Mouse (Mus musculus) fibroblast of lung, adult 2 months (primary cell): ENCODE results near the gene Cstf3.
A peak's percentile ranks its signal among the peaks of the same experiment; 100 is the strongest.
"Not testable (repeated sequence)": the region's sequence is repeated elsewhere in the genome, so short reads cannot be mapped to it uniquely, and the experiment has no call there.

Experiments used
- DNase-seq: peaks from one replicate; pipeline ENCODE4 v3.0.0-alpha.2; 2011; ENCODE audit warnings: low read depth

The Cstf3 gene

DNA sequence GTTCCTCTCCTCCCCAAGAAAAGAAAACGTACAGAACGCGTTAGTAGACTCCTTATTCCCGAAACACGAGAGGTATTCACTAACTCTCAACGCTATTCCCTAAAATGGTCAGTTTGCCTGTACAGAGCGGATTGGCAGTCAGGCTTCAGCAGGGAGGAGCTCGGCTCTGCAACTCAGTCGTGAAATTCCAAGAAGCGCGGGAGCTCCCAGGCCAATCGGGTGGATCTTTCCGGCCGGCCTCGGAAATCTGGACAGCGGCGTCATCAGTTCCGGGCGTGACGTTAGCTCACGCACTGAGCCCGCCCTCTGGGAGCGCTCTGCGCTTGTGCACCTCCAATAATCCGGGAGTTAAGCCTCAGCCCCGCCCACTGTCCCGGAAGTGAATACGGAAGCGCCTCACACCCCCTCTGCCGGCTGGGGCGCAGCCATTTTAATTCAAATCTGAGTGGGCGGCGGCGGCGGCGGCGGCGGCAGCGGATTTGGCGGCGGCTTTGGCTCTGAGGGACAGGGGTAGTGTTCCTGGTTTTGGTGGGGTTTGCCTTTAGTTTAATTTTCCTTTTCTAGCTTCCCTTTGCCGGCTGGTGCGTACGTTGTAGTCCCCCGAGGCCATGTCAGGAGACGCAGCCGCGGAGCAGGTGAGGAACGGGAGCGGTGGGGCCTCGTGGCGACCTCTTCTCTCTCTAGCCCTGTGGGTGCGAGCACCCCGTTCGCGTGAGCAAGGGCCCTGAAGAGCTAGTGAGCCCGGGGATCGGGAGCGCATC is at the start of gene Cstf3:
TSS of gene Cstf3 (plus strand) at position 456 of the 761 bp plus-strand sequence.
- DNase-seq = peak; percentile 97

DNA sequence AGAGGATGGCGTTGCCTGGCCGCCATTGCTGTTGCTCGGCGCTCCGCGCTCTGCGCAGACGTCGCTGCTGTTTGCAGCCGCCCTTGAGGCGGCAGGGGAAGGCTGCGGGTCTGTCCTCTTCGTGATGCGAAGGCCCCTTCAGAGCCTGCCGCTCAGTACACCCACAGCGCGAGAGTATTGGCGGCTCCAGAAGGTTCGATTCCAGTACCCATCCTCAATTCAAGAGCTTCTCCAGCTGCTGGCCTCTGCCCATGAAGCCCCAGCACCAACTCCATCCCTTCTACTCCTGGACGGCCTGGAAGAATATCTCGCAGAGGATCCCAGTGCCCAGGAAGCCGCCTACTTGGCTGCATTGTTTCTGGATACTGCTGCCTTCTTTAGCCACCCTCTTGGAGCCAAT is 33.6 kb upstream of the Cstf3 start:
- DNase-seq = not testable (repeated sequence)

- no peak for DNase-seq
Measured at GRCm38 (mm10) chr2:104557722-104558121, 32.6 kb upstream of the Cstf3 start.

- DNase-seq = no peak
Measured at GRCm38 (mm10) chr2:104558326-104558725, 32.0 kb upstream of the Cstf3 start.

DNA sequence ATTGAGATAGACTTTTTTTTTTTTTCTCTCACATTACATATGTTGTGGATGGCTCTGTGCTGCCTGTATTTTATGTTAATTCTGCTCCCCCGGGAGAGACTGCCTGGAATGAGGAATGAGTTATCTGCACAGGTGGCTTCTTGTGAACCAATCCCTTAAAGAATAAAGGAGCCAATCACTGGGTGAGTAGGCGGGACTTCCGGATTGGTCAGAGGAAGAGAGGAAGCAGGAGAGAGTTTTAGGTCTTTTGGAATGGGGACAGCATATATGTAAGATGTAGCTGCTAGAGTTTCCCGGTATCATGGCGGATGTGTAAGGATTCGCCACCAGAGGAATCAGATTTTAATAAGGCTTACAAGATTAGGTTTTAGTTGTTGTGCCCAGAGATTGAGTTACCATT is 31.4 kb upstream of the Cstf3 start:
- DNase-seq = no peak

GRCm38 (mm10) chr2:104559591-104560380 is 30.5 kb upstream of the Cstf3 start:
- DNase-seq = no peak

GRCm38 (mm10) chr2:104561386-104561785 is 28.9 kb upstream of the Cstf3 start:
- DNase-seq = no peak

DNA sequence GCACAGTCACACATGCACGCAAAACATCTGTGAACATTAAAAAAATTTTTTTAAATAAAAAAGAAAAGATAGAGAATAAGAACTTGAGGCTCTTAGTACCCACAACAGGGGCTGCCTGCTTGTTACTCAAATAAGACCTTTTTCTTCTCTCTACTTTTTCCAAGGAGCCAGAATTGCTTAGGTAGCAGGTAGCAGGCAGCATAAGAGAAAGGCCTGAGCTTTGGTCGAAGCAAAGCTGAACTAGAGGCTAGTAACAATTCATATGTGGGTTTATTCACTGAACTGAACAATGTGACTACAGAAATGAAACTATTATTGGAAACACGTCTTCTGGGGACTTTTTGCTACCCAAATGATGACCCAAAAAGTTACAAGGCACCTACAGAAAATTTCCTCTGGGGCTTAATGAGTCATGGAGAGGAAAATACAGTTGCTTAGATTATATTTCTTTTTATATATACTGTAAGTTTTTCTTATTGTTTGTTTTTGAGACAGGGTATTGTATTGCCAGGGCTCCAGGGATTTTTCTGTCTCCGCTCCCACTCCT is 28.3 kb upstream of the Cstf3 start:
- DNase-seq = no peak

DNA sequence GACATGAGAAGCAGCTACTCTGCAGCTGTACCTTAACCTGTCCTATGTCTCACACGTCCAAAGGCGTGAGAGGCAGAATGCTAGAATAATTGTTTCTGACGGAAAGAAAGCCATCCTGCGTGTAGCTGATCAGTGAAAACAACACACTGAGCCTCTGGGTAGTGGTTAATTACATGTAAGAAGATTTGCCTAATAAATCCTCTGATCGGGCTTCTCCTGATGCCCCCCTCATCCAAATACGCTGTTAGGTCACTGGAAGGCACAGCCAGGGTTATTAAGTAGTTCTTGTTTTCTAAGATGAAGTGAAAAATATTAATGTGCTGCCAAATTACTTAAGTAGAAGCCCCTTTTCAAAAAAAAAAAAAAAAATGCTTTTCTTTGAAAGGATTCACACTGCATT is 18.3 kb upstream of the Cstf3 start:
- DNase-seq = no peak

DNA sequence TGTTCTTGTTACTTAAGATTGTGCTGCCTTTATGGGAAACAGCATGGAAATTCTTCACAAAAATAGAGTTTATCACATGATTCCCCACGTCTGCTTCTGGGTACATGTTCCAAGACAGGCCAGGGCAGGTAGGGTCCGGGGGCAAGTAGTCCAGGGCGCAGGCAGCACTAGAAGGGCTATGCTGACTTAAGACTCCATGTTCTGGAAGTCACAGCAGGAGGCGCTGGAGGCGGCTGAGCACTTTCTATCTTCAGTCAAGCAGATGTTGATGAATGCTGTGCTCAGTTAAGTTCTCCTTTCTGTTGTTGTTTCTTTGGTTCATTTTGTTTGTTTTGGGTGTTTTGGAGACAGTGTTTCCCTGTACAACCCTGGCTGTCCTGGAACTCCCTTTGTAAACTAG is 14.1 kb upstream of the Cstf3 start:
- no peak for DNase-seq

DNA sequence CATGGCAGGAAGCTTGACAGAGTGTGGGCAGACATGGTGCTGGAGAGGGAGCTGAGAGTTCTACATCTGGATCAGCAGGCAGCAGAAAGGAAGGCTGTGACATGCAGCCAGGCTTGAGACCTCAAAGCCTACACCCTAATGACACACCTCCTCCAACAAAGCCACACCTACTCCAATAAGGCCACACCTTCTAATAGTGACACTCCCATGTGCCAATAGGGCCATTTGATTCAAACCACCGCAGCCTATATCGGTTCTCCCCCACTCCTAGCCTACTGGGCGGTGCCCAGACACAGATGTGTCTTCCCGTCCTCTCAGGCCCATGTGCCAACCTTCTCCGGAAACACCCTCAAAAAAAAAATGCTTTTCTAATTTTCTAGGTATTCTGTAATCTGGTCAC is 12.3 kb upstream of the Cstf3 start:
- DNase-seq = no peak

DNA sequence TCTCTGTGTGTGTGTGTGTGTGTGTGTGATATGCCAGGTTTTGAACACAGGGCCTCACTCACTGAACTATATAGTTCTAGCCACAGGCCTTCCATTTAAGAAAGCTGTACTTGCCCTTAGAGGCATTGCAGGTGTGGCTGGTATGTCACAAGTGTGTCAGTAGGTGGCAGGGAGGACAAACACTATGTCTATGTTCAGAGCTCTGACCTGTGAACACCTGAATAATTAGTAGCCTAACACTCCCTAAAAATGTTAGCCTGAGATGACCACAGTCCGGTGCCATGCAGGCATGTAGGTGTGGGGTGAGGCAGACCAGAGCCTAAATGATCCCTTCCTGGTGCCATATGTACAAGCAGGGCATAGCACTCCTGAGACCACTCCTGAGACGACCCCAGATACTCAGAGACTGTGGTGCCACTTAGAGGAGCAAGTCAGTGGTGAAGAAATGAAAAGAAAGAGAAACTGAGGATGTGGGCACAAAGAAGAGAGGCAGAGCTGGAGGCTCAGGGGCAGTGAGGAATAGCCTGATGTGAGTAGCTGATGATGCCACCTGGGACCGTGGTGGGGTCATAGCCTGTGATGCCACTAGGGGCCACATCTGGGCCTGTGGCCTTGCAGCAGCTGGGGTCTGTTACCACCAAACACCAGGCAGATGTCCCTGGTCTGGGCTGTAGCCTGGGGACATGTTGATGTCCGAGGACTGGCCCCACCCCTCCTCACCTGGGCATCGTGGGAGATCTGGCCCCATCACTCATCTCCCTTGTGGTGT is 11.3 kb upstream of the Cstf3 start:
- DNase-seq = no peak

GRCm38 (mm10) chr2:104579784-104580446 is 10.4 kb upstream of the Cstf3 start:
- no peak for DNase-seq

DNA sequence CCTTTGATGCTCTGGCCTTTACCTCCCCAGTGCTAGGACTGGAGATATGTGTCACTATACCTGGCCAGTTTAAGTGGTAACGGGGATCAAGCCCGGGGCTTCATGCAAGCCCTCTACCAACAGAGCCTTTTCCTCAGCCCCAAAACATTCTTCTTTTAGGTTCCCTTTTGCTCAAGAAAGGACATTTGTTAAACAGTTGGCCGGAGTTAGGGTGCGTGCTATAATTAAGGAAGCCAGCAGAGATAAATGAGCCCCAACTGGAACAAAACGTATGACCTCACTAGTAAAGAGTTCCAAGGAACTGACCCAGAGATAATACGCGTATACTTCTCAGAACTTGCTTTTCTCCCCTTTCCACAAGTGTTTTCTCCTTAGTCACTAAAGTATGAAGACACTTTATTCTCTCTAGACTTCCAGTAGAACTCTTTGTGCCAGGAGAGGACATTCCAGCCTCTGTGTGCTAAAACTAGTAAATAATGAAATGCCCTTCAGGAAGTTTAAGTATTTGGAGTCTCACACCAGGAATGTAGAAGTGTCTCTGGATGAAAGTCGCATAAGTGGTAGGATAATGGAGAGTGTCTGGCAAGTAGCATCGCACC is 8.9 kb upstream of the Cstf3 start:
- DNase-seq = no peak

DNA sequence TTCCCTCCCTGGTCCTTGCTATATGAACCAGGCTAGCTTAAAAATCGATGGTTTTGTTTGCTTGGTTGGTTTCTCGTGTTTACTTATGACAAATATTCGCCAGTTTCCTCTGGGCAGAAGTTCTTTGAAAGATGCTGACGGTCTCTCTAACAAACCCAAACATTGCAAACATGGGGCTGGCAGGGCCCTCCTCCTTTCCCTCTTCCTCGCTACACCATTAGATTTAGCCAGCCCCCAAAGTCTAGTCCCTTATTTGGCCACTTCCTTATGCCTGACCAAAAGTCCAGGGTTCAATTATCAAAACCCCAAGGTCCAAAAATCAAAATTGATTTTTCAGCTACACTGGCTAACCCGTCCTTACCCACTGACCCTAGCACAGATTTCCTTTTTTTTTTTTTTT is 7.3 kb upstream of the Cstf3 start:
- no peak for DNase-seq

DNA sequence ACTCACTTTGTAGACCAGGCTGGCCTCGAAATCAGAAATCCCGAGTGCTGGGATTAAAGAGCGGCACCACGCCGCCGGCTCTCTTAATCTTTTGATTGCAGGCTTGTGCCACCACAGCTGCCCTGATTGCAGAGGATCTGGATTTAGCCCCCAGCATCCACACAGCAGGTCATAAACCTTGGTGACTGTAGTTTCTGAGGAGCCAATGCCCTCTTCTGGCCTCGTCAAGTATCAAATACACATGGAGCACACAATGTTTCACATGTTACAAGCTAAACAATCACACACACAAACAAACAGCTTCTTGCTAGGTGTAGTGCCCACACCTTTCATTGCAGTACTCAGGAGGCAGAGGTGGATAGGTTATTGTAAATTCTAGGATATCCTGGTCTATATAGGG is 6.1 kb upstream of the Cstf3 start:
- no peak for DNase-seq

DNA sequence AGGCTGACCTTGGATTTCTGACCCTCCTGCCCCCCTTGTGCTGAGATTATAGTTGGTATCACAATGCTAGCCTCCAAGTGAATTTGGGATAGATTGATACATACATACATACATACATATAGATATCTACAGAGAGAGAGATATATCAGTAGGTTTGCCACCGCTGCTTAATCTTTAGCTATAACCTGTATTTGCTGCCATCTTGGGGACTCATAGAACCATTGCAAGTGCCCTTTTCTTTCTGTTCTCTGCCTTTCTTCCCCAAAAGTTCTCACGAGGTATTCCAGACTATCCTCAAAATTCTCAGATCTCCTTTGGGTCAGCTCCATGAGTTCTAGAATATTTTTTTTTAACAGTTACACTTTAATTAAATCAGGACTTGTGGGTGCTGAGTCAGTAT is 4.7 kb upstream of the Cstf3 start:
- no peak for DNase-seq

GRCm38 (mm10) chr2:104588552-104588951 is 1.8 kb upstream of the Cstf3 start:
- DNase-seq = no peak

GRCm38 (mm10) chr2:104590829-104591117 is 450 bp downstream of the Cstf3 start:
- no peak for DNase-seq

DNA sequence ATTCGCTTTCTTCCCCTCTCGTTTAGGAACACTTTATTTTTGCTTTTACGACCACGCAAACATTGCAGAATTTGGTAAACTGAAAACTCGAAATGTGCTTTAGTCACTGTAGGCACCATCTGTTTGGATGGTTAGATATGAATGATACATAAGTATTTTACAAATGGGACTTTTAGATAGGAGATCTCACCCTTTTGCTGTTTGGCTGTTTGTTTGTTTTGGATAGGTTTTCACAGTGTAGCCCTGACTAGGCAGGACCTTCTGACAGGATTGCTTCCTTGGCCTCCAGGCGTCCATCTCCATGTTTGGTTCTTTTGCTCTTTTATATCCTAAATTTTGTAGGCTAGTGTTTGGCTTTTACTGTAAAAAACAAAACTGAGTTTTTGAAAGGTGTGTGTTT is 818 bp downstream of the Cstf3 start:
- DNase-seq = no peak

- no peak for DNase-seq
Measured at GRCm38 (mm10) chr2:104595063-104595462, 4.7 kb downstream of the Cstf3 start.

DNA sequence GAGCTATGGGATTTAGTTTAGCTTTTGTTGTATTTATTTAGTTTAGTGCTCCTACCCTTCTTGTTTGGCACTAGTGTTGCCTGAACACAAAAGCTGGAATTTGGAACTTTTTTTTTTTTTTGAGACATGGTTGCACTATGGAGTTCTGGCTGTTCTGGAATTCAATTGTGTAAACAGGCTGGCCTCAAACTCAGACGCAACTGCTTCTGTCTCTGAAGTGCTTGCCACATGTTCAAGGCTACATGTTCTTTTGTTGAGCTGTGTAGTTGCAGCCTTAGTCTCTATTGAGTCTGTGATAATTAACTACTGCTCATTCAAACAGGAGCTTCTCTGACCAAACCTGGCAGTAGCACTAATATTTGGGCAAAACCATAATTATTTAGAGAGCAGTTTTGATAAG is 13.1 kb downstream of the Cstf3 start:
- DNase-seq = no peak
